Mouse (Mus musculus) right cerebral cortex, adult 2 months (tissue): ENCODE results near the gene Zfp523.

Experiments used
- DNase-seq, 2 experiments: peaks; one replicate each; pipeline ENCODE4 v3.0.0; 2021 to 2022; ENCODE audit warnings: low spot score in 2 of 2

Zfp523 gene

GRCm38 (mm10) chr17:28160361-28160760 is 16.6 kb upstream of the Zfp523 start:
- DNase-seq: no peak

- DNase-seq: no peak
Measured at GRCm38 (mm10) chr17:28161310-28161881, 15.5 kb upstream of the Zfp523 start.

- DNase-seq: peak; percentile 75 to 84
Measured at GRCm38 (mm10) chr17:28163666-28164065, 13.3 kb upstream of the Zfp523 start.

- DNase-seq: peak; percentile 64 to 67
Measured at GRCm38 (mm10) chr17:28170460-28171305, 6.2 kb upstream of the Zfp523 start.

- DNase-seq: no peak
Measured at GRCm38 (mm10) chr17:28172690-28173089, 4.2 kb upstream of the Zfp523 start.

GRCm38 (mm10) chr17:28177540-28178046 is 664 bp downstream of the Zfp523 start:
- DNase-seq: no peak

- no peak for DNase-seq
Measured at GRCm38 (mm10) chr17:28180331-28180730, 3.4 kb downstream of the Zfp523 start.

GRCm38 (mm10) chr17:28180783-28181544 is 4.0 kb downstream of the Zfp523 start:
- no peak for DNase-seq

- no peak for DNase-seq
Measured at GRCm38 (mm10) chr17:28184971-28185638, 8.2 kb downstream of the Zfp523 start.

- DNase-seq: no peak
Measured at GRCm38 (mm10) chr17:28188313-28188712, 11.4 kb downstream of the Zfp523 start.

- no peak for DNase-seq
Measured at GRCm38 (mm10) chr17:28192754-28193153, 15.8 kb downstream of the Zfp523 start.

GRCm38 (mm10) chr17:28193559-28193958 is 16.6 kb downstream of the Zfp523 start:
- no peak for DNase-seq

- DNase-seq: no peak
Measured at GRCm38 (mm10) chr17:28195033-28195432, 18.1 kb downstream of the Zfp523 start.

GRCm38 (mm10) chr17:28197646-28198045 is 20.7 kb downstream of the Zfp523 start:
- DNase-seq: no peak

GRCm38 (mm10) chr17:28201982-28202381 is 25.1 kb downstream of the Zfp523 start:
- DNase-seq: no peak

- DNase-seq: peak; percentile 50 to 51
Measured at GRCm38 (mm10) chr17:28204052-28204720, 27.3 kb downstream of the Zfp523 start.

- no peak for DNase-seq
Measured at GRCm38 (mm10) chr17:28205443-28205842, 28.5 kb downstream of the Zfp523 start.

GRCm38 (mm10) chr17:28207092-28207491 is 30.2 kb downstream of the Zfp523 start:
- DNase-seq: no peak

GRCm38 (mm10) chr17:28207591-28208313 is 30.8 kb downstream of the Zfp523 start, which contains the start of gene Def6:
Def6 (plus strand) TSS chr17:28207778.
- DNase-seq: peak in 1 of 2 experiments; percentile 40

- DNase-seq: no peak
Measured at GRCm38 (mm10) chr17:28208314-28208612, 31.3 kb downstream of the Zfp523 start.
